Mouse (Mus musculus) stomach, embryonic 14.5 days (tissue): Measurements from ENCODE around the gene Clptm1l. TPM values are rescaled to one million over a fixed set of nuclear protein-coding genes. Genes with fewer than 3 reads are reported as not detected.

Experiments
- ATAC-seq: fragments of 200-750 bp; cut with Nextera tagmentation; 2 replicates; pipeline ENCODE4 v1.8.0; 2017; ENCODE audit warnings: low read depth, moderate TSS enrichment; ENCODE audit not compliant: insufficient number of reproducible peaks, insufficient read depth, low FRiP score
- H3K27ac ChIP-seq: fragments of 300-500 bp; sonication (generic); 2 replicates; pipeline ENCODE4 v1.5.1; 2014; ENCODE audit warnings: mild to moderate bottlenecking, low read length, moderate library complexity, mixed read lengths
- H3K27me3 ChIP-seq: fragments of 300-500 bp; sonication (generic); 2 replicates; pipeline ENCODE4 v1.6.1; 2014; ENCODE audit warnings: low read length, control low read depth, mixed read lengths; ENCODE audit not compliant: control insufficient read depth, insufficient read depth
- H3K36me3 ChIP-seq: fragments of 300-500 bp; sonication (generic); 2 replicates; pipeline ENCODE4 v1.6.1; 2014; ENCODE audit warnings: mild to moderate bottlenecking, control low read depth, low read length, moderate library complexity, mixed read lengths; ENCODE audit not compliant: control insufficient read depth, insufficient read depth
- H3K4me1 ChIP-seq: fragments of 300-500 bp; sonication (generic); 2 replicates; pipeline ENCODE4 v1.6.1; 2014; ENCODE audit warnings: low read length, control low read depth, mixed read lengths; ENCODE audit not compliant: control insufficient read depth, insufficient read depth
- H3K4me2 ChIP-seq: fragments of 300-500 bp; sonication (generic); replicated peaks from 2 replicates; pipeline ENCODE4 v1.6.1; 2014; ENCODE audit warnings: low read depth, low read length, control low read depth
- H3K4me3 ChIP-seq: fragments of 300-500 bp; sonication (generic); 2 replicates; pipeline ENCODE4 v1.5.1; 2014; ENCODE audit warnings: low read depth, low read length, control low read depth
- H3K9ac ChIP-seq: fragments of 300-500 bp; sonication (generic); replicated peaks from 2 replicates; pipeline ENCODE4 v1.6.1; 2014; ENCODE audit warnings: low read depth, mild to moderate bottlenecking, control low read depth, low read length, moderate library complexity, mixed read lengths
- H3K9me3 ChIP-seq: fragments of 300-500 bp; sonication (generic); 2 replicates; pipeline ENCODE4 v1.6.1; 2016; ENCODE audit warnings: low read depth, low read length, control low read depth; ENCODE audit not compliant: control insufficient read depth
- WGBS: fragments of 180-500 bp; shearing (Covaris S2); extraction: QIAGEN DNeasy Blood & Tissue Kit; methylation state at CpG from one replicate; pipeline ENCODE4 v1.1.7; 2014; 5-methylcytosine and 5-hydroxymethylcytosine counted together
- polyA plus RNA-seq: library from polyadenylated mRNA; unstranded; fragments of >200 nt; fragmentation: Nextera tagmentation; extraction: Ambion mirVana; gene quantifications from 2 replicates; pipeline ENCODE4 v1.2.1, GENCODE M21; 2014

Gene Clptm1l
- polyA plus RNA-seq, 1 experiment from 2014 or later: 108 TPM

GRCm38 (mm10) chr13:73604156-73604957 lies 551 bp downstream of the Clptm1l start:
- Histone ChIP-seq H3K4me2 (peak overlapping the region; percentile 93), H3K27me3 (no peaks in the 10 kb centered on the region), H3K9ac (peak overlapping the region; percentile 81), H3K9me3 (no peaks in the 10 kb centered on the region), H3K4me1 (peaks cover 10% of the 10 kb centered on the region; the same call in 1 of the 2 replicates), H3K27ac (peak overlapping the region; percentile 69; the same call in 1 of the 2 replicates), H3K4me3 (peak overlapping the region; percentile 77), H3K36me3 (peaks cover 29% of the 10 kb centered on the region)
- peak; percentile 82 for ATAC-seq
- 4% methylated on average over 32 of the region's 39 CpGs for WGBS

GRCm38 (mm10) chr13:73618406-73618805 lies 14.6 kb downstream of the Clptm1l start:
- H3K27me3 ChIP-seq: no peaks in the 10 kb centered on the region
- H3K4me1 ChIP-seq: no peaks in the 10 kb centered on the region
- WGBS: 93% methylated on average over 5 of the region's 5 CpGs
- ATAC-seq: no peak
- H3K9me3 ChIP-seq: no peaks in the 10 kb centered on the region
- no peak overlapping the region for H3K9ac ChIP-seq
- no peak overlapping the region for H3K4me3 ChIP-seq
- H3K27ac ChIP-seq: no peak overlapping the region
- H3K36me3 ChIP-seq: peaks cover 57% of the 10 kb centered on the region
- no peak overlapping the region for H3K4me2 ChIP-seq

GRCm38 (mm10) chr13:73620637-73621036 lies 16.8 kb downstream of the Clptm1l start:
- H3K9ac ChIP-seq: no peak overlapping the region
- H3K9me3 ChIP-seq: no peaks in the 10 kb centered on the region
- no peak for ATAC-seq
- 69% methylated on average over 6 of the region's 6 CpGs for WGBS
- no peaks in the 10 kb centered on the region for H3K4me1 ChIP-seq
- peaks cover 41% of the 10 kb centered on the region for H3K36me3 ChIP-seq
- H3K27me3 ChIP-seq: no peaks in the 10 kb centered on the region
- no peak overlapping the region for H3K4me3 ChIP-seq
- no peak overlapping the region for H3K4me2 ChIP-seq
- H3K27ac ChIP-seq: no peak overlapping the region

GRCm38 (mm10) chr13:73626410-73626744 lies 22.6 kb downstream of the Clptm1l start:
- whole genome bisulfite sequencing: 44% methylated on average over 6 of the region's 6 CpGs
- H3K4me3 ChIP-seq: peak overlapping the region; percentile 56
- peak overlapping the region; percentile 95 for H3K4me2 ChIP-seq
- peaks cover 7% of the 10 kb centered on the region; the same call in 1 of the 2 replicates for H3K4me1 ChIP-seq
- no peaks in the 10 kb centered on the region for H3K27me3 ChIP-seq
- no peak overlapping the region for H3K27ac ChIP-seq
- H3K9me3 ChIP-seq: no peaks in the 10 kb centered on the region
- H3K9ac ChIP-seq: no peak overlapping the region
- H3K36me3 ChIP-seq: peaks cover 6% of the 10 kb centered on the region; the same call in 1 of the 2 replicates
- ATAC-seq: peak; percentile 34; the same call in 1 of the 2 replicates

- Histone ChIP-seq H3K9ac (peak within 1 kb of the TSS; percentile 68), H3K4me1 (peaks cover 7% of the 10 kb centered on the region; the same call in 1 of the 2 replicates), H3K27me3 (no peaks in the 10 kb centered on the region), H3K4me3 (peak within 1 kb of the TSS; percentile 56), H3K9me3 (no peaks in the 10 kb centered on the region), H3K27ac (no peak within 1 kb of the TSS), H3K36me3 (peaks cover 4% of the 10 kb centered on the region; the same call in 1 of the 2 replicates), H3K4me2 (peak within 1 kb of the TSS; percentile 95)
- peak; percentile 86; the same call in 1 of the 2 replicates for ATAC-seq
- WGBS: 8% methylated on average over 47 of the region's 47 CpGs
Measured at GRCm38 (mm10) chr13:73626745-73627549, 23.1 kb downstream of the Clptm1l start, which contains the start of gene Tert. Gene Tert, plus strand, starts transcription at chr13:73626911.

GRCm38 (mm10) chr13:73628586-73629113 lies 24.8 kb downstream of the Clptm1l start:
- no peaks in the 10 kb centered on the region for H3K27me3 ChIP-seq
- no peak overlapping the region for H3K27ac ChIP-seq
- H3K9ac ChIP-seq: no peak overlapping the region
- peaks cover 7% of the 10 kb centered on the region; the same call in 1 of the 2 replicates for H3K4me1 ChIP-seq
- no peak for ATAC-seq
- H3K9me3 ChIP-seq: no peaks in the 10 kb centered on the region
- peaks cover 5% of the 10 kb centered on the region; the same call in 1 of the 2 replicates for H3K36me3 ChIP-seq
- no peak overlapping the region for H3K4me2 ChIP-seq
- 91% methylated on average over 11 of the region's 11 CpGs for WGBS
- no peak overlapping the region for H3K4me3 ChIP-seq

GRCm38 (mm10) chr13:73631837-73632236 lies 28.0 kb downstream of the Clptm1l start:
- H3K4me2 ChIP-seq: no peak overlapping the region
- no peaks in the 10 kb centered on the region for H3K27me3 ChIP-seq
- 91% methylated on average over 3 of the region's 3 CpGs for WGBS
- H3K9ac ChIP-seq: no peak overlapping the region
- no peaks in the 10 kb centered on the region for H3K9me3 ChIP-seq
- no peak overlapping the region for H3K27ac ChIP-seq
- peaks cover 7% of the 10 kb centered on the region; the same call in 1 of the 2 replicates for H3K4me1 ChIP-seq
- peaks cover 11% of the 10 kb centered on the region; the same call in 1 of the 2 replicates for H3K36me3 ChIP-seq
- H3K4me3 ChIP-seq: no peak overlapping the region
- ATAC-seq: no peak

GRCm38 (mm10) chr13:73637826-73638225 lies 34.0 kb downstream of the Clptm1l start:
- 60% methylated on average over 5 of the region's 6 CpGs for WGBS
- ATAC-seq: no peak
- H3K9ac ChIP-seq: no peak overlapping the region

More at GRCm38 (mm10) chr13:73637826-73638225, 34.0 kb downstream of the Clptm1l start:
- Histone ChIP-seq H3K27ac (no peak overlapping the region), H3K27me3 (no peaks in the 10 kb centered on the region), H3K4me2 (no peak overlapping the region), H3K9me3 (no peaks in the 10 kb centered on the region), H3K4me1 (no peaks in the 10 kb centered on the region), H3K4me3 (no peak overlapping the region), H3K36me3 (peaks cover 11% of the 10 kb centered on the region; the same call in 1 of the 2 replicates)
